In genomic region chr7:98310266-98310665, GRCm38 (mm10) we compare ENCODE assay signal across 20 mouse cellular contexts. TPM values are rescaled to one million over a fixed set of nuclear protein-coding genes. Genes with fewer than 3 reads are reported as not detected.
DNase-seq lines count a peak whose midpoint lies in the region; ATAC-seq and TF ChIP-seq lines count a peak whose summit lies in the region.
"Had no signal": no experiment of that assay in that cellular context is flagged by ENCODE, and none has a peak within 500 bp of the region (broad histone marks: within the 10 kb centered on the region; RNA-seq: fewer than 3 reads in every experiment).

No protein-coding gene starts in this region.

- H3K36me3 ChIP-seq in heart, embryonic 15.5 days, result no peaks in the 10 kb centered on the region
- no peaks in the 10 kb centered on the region for H3K36me3 ChIP-seq in heart, embryonic 12.5 days
- no peaks in the 10 kb centered on the region for H3K36me3 ChIP-seq in liver, embryonic 15.5 days (replicated peaks)
- H3K36me3 ChIP-seq in myocyte (ENCODE audit: control insufficient read depth, insufficient read depth), result no peaks in the 10 kb centered on the region
- H3K36me3 ChIP-seq: forebrain, embryonic 10.5 days; hindbrain, embryonic 12.5 days; hindbrain, embryonic 15.5 days had no signal

- no peak for ATAC-seq in heart, embryonic 15.5 days (replicated peaks; ENCODE audit: insufficient number of reproducible peaks, insufficient read depth, low FRiP score, low read depth)
- no peak for ATAC-seq in heart, embryonic 12.5 days (ENCODE audit: insufficient number of reproducible peaks, low FRiP score)
- ATAC-seq in liver, embryonic 15.5 days (ENCODE audit: insufficient read depth), result no peak

- H3ac ChIP-seq in myocyte (ENCODE audit: control insufficient read depth, insufficient read length), result no peak overlapping the region

- H3K4me2 ChIP-seq in heart, embryonic 15.5 days, result 0 out of 2 replicates have a peak overlapping the region, but pooled peaks have one; percentile 89
- no peak overlapping the region for H3K4me2 ChIP-seq in heart, embryonic 12.5 days
- peak overlapping the region; percentile 92; the same call in 1 of the 2 replicates for H3K4me2 ChIP-seq in liver, embryonic 15.5 days
- H3K4me2 ChIP-seq in myocyte (ENCODE audit: low read depth), result no peak overlapping the region

- no peak overlapping the region for H3K9ac ChIP-seq in heart, embryonic 15.5 days
- H3K9ac ChIP-seq in heart, embryonic 12.5 days, result no peak overlapping the region
- H3K9ac ChIP-seq in liver, embryonic 15.5 days, result no peak overlapping the region

- no peak overlapping the region for H3K27ac ChIP-seq in heart, embryonic 15.5 days
- H3K27ac ChIP-seq in heart, embryonic 12.5 days (ENCODE audit: poor library complexity, severe bottlenecking), result no peak overlapping the region
- H3K27ac ChIP-seq in liver, embryonic 15.5 days (replicated peaks), result no peak overlapping the region
- H3K27ac ChIP-seq: forebrain, embryonic 13.5 days; hindbrain, embryonic 12.5 days had no signal

- no peak for TF ChIP-seq POLR2A in myocyte (IDR thresholded peaks at IDR 0.05; ENCODE audit: insufficient read length, low read depth)

- 0 out of 2 replicates have a peak, but pooled peaks cover 2% of the 10 kb centered on the region for H3K27me3 ChIP-seq in heart, embryonic 15.5 days
- H3K27me3 ChIP-seq in heart, embryonic 12.5 days (replicated peaks), result no peaks in the 10 kb centered on the region
- peaks cover 17% of the 10 kb centered on the region; the same call in 1 of the 2 replicates for H3K27me3 ChIP-seq in liver, embryonic 15.5 days
- H3K27me3 ChIP-seq in myocyte (ENCODE audit: control insufficient read depth, insufficient read depth, insufficient read length), result no peaks in the 10 kb centered on the region
- H3K27me3 ChIP-seq: hindbrain, embryonic 15.5 days; Patski had no signal

- H3K4me3 ChIP-seq in heart, embryonic 15.5 days, result no peak overlapping the region
- no peak overlapping the region for H3K4me3 ChIP-seq in heart, embryonic 12.5 days
- no peak overlapping the region for H3K4me3 ChIP-seq in liver, embryonic 15.5 days (replicated peaks)
- H3K4me3 ChIP-seq in myocyte, result peak overlapping the region; percentile 39

- no peak for DNase-seq in liver
- no peak for DNase-seq in kidney, adult 18-20 months
- DNase-seq: adrenal gland, postnatal 10 days; adrenal gland, postnatal 36 days; B cell, adult 2 months; cerebellum, adult 18-20 months; cerebellum, adult 9-10 months; cerebellum, postnatal 14 days; gastrocnemius, postnatal 10 days; gastrocnemius, postnatal 36 days had no signal

- H3K4me1 ChIP-seq in heart, embryonic 15.5 days (replicated peaks), result peaks cover 11% of the 10 kb centered on the region
- H3K4me1 ChIP-seq in heart, embryonic 12.5 days (replicated peaks), result peaks cover 11% of the 10 kb centered on the region; the same call in 1 of the 2 replicates
- H3K4me1 ChIP-seq in liver, embryonic 15.5 days (replicated peaks), result peaks cover 27% of the 10 kb centered on the region

- H3K9me3 ChIP-seq in heart, embryonic 15.5 days (replicated peaks), result no peaks in the 10 kb centered on the region
- no peaks in the 10 kb centered on the region for H3K9me3 ChIP-seq in heart, embryonic 12.5 days (replicated peaks)
- H3K9me3 ChIP-seq in liver, embryonic 15.5 days (replicated peaks), result no peaks in the 10 kb centered on the region
- H3K9me3 ChIP-seq: forebrain, embryonic 10.5 days; forebrain, embryonic 13.5 days; G1E; hindbrain, embryonic 12.5 days; hindbrain, embryonic 15.5 days had no signal

- H3K79me2 ChIP-seq in myocyte (ENCODE audit: control insufficient read depth, insufficient read depth), result no peaks in the 10 kb centered on the region

- WGBS in heart, embryonic 15.5 days, result 61% methylated on average over 6 of the region's 6 CpGs
- WGBS in heart, embryonic 12.5 days, result 61% methylated on average over 6 of the region's 6 CpGs
- 64% methylated on average over 6 of the region's 6 CpGs for WGBS in liver, embryonic 15.5 days (ENCODE audit: insufficient replicate concordance)

TF ChIP-seq in myocyte, 11 proteins besides CTCF, POLR2A, EP300 and RAD21:
- TF ChIP-seq REST (IDR thresholded peaks at IDR 0.05; ENCODE audit: insufficient read depth, insufficient read length) (no peak), USF1 (IDR thresholded peaks at IDR 0.05; ENCODE audit: low read depth) (no peak), TCF12 (IDR thresholded peaks at IDR 0.05; ENCODE audit: insufficient read depth, poor library complexity, severe bottlenecking) (no peak), CEBPB (IDR thresholded peaks at IDR 0.05; ENCODE audit: insufficient read depth, poor library complexity, severe bottlenecking) (no peak)

RNA-seq across cellular contexts. Expression of gene Acer3, which starts 10.7 kb away (rescaled TPM):
- 16.2 and 16.9 TPM in 2 replicates for polyA plus RNA-seq in heart, embryonic 15.5 days (2015; fragmentation: Nextera tagmentation; extraction: Ambion mirVana)
- polyA plus RNA-seq in heart, embryonic 12.5 days (2016; fragmentation: Nextera tagmentation; extraction: Ambion mirVana), result 22.9 and 23.2 TPM in 2 replicates
- polyA plus RNA-seq in liver, embryonic 15.5 days (2015; fragmentation: Nextera tagmentation; extraction: Ambion mirVana), result 25.0 and 26.9 TPM in 2 replicates
- polyA plus RNA-seq in myocyte (2012; fragmentation: generic; extraction: Trizol), result 9.1 TPM

RNA-seq across cellular contexts. Expression of gene Tsku, which starts 50.9 kb away (rescaled TPM):
- polyA plus RNA-seq in heart, embryonic 15.5 days (2015; fragmentation: Nextera tagmentation; extraction: Ambion mirVana), result 4.6 and 6.1 TPM in 2 replicates
- polyA plus RNA-seq in heart, embryonic 12.5 days (2016; fragmentation: Nextera tagmentation; extraction: Ambion mirVana), result 6.3 and 7.0 TPM in 2 replicates
- 1.3 and 1.6 TPM in 2 replicates for polyA plus RNA-seq in liver, embryonic 15.5 days (2015; fragmentation: Nextera tagmentation; extraction: Ambion mirVana)
- 8.4 TPM for polyA plus RNA-seq in myocyte (2012; fragmentation: generic; extraction: Trizol)
- polyA plus RNA-seq: G1E had no signal

Comparison
In these comparisons a context has a peak if more than half of its experiments do, and no peak if none do; other contexts are left out.
1. H3K4me2 ChIP-seq: peak in heart, embryonic 15.5 days (single experiment) and liver, embryonic 15.5 days (single experiment); none in heart, embryonic 12.5 days (single experiment) and myocyte (single experiment).